Mouse (Mus musculus) liver, postnatal 0 days (tissue): Measurements from ENCODE around the gene Arl9.

Experiments used
- CTCF ChIP-seq: sonication (generic); IDR thresholded peaks from 2 replicates; pipeline ENCODE4 v1.5.1; 2016; ENCODE audit warnings: antibody characterized with exemption, low read depth
- EP300 ChIP-seq: IDR thresholded peaks from 2 replicates; pipeline ENCODE4 v1.6.1; 2016; ENCODE audit warnings: antibody characterized with exemption, low read depth, mild to moderate bottlenecking

DNA sequence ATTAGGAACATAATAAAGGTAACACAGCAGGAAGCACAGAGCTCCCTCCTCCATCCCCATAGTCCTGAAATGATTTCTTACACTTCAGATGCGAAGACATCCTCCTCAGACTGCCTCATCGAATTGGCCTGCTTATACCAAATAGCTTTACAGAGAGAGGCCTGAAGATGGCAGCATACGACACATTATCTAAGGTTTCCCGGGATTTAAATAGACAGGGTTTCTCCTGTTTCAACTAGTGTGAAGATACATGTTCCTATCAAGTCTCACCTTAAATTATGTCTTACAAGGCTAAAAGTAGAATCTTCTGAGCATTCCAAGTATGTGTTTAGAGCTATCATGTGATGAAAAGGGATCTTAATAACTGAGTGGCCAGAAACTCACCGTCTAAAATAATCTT is 5.4 kb upstream of the Arl9 start:
- TF ChIP-seq CTCF (peak; percentile 60), EP300 (no peak)
